Mouse (Mus musculus) kidney, adult 18-20 months (tissue): ENCODE data around the gene Klk11.

Experiments used
- DNase-seq: peaks from one replicate; pipeline ENCODE4 v3.0.0; 2021

Klk11 gene

GRCm38 (mm10) chr7:43774364-43774763, at the start of gene Klk11:
Klk11 (plus strand) TSS chr7:43774604.
- DNase-seq: no peak

- no peak for DNase-seq
Observed at GRCm38 (mm10) chr7:43747788-43748187, 26.6 kb upstream of the Klk11 start.

GRCm38 (mm10) chr7:43752806-43753205, 21.6 kb upstream of the Klk11 start:
- DNase-seq: no peak

DNA sequence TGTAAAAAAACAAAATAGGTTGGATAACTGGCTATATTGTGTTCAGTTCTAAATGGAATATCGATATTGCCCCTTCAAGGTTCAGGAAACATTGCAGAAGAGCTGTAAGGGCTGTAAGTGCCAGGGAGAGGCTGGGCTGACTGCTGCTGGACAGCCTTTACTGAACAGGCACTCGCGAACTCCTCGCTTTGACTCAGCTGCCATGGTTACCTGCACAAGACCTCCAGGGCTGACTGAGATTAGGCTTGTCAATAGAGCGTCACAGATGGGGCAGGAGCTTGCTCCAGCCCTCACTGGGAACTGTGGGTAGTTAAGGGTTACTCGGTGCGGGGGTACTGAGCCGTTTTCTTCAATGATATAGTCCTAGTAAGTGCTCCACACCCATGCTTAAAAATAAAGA, 7.9 kb upstream of the Klk11 start:
- no peak for DNase-seq

GRCm38 (mm10) chr7:43768597-43768996, 5.8 kb upstream of the Klk11 start, which contains the start of gene Klk12:
Klk12 (plus strand) TSS chr7:43768897.
- DNase-seq: no peak

GRCm38 (mm10) chr7:43769636-43770035, 4.8 kb upstream of the Klk11 start:
- DNase-seq: no peak

DNA sequence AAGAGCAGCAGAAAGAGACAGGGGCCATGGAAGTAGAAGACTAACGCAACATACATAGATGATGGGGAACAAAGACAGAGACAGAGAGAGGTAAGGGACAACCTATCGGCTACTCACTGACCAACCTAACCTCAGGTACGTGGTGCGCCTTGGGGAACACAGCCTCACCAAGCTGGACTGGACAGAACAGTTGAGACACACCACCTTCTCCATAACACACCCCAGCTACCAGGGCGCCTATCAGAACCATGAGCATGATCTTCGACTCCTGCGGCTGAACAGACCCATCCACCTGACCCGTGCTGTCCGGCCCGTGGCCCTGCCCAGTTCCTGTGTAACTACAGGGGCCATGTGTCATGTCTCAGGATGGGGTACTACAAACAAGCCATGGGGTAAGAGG, 3.7 kb upstream of the Klk11 start:
- peak; percentile 1 for DNase-seq

DNA sequence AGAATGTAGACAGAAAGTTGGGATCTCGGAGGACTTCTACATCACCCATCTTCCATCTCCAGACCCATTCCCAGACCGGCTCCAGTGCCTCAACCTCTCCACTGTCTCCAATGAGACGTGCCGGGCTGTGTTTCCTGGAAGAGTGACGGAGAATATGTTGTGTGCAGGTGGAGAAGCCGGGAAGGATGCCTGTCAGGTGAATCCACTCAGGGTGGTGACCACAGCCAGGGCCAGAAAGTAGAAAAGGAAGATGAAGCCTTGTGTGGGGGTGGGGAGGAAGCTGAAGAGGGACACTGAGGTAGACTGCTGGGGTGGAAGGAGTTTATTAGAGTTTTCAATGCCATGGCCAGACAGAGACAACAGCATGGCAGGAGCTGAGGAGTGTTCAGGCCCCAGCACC, 2.5 kb upstream of the Klk11 start:
- peak; percentile 1 for DNase-seq

DNA sequence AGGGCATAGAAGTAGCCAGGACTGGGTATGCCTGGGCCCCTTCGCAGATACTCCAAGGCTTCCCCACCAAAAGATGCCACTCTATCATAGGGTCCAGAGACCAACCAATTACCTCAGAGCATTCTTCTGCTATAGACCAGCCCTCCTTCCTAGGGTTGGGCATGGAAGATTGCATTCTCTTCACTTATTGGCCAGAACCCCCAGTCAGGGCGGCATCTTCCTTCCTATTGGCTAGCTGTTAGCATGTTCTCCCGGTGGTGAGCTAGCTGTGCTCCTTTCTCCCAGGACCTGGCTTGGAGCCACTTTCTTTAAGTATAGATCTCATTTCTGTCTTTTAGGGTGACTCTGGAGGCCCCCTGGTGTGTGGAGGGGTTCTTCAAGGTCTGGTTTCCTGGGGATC, 1.5 kb upstream of the Klk11 start:
- peak; percentile 1 for DNase-seq

DNA sequence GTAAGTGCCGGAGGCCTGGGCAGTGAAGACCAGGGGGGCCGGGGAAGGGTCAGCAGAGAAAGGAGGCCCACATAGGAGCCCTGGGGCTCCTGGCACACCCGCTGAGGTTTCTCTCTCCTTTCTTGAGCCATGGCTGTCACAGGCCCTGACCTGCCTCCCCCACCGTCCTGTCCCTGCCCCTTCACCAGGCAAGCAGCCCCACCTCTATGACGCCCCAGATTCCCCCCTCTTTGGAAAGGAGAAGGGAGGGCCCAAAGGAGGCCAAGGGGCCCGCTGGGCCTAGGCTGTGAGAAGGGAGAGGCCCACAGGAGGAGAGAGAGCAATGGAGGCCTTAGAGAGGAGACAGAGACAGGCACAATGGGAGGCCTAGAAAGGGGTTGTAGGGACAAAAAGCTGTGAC, 398 bp downstream of the Klk11 start:
- peak; percentile 1 for DNase-seq

DNA sequence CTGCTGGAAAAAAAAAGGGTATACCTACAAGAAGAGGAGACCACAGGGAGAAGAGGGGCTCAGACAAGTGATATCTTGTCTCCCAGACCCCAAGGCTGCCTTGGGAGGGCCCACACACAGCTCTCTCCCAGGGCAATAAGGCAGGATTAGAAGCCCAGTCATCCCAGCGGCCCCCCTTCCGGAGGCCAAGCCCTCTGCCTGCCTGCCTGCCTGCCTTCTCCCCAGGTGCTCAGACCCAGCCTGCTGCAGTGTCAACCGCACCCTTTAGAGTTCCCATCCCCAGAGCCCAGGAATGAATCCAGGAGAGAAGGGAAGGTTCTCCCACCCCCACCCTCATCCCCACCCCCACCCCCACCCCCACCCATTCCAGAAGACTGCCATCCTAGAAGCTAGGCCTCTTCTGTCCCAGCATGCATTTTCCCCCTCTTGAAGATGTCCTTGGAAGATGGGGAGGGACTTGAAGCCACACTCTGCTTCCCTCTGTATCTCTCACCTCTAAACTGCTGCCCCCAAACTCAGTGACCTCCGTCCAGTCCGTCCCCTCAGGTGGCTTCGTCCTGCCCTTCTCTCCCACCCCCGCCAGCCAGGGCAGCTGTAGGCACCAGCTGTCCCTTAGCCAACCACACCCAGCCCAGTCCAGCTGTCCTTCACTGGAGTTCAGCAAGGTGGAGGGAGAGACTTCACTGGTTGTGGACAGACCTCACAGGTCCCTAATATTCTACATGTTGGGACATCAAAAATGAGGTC, 1.1 kb downstream of the Klk11 start:
- DNase-seq: no peak

GRCm38 (mm10) chr7:43776506-43776905, 2.1 kb downstream of the Klk11 start:
- no peak for DNase-seq

DNA sequence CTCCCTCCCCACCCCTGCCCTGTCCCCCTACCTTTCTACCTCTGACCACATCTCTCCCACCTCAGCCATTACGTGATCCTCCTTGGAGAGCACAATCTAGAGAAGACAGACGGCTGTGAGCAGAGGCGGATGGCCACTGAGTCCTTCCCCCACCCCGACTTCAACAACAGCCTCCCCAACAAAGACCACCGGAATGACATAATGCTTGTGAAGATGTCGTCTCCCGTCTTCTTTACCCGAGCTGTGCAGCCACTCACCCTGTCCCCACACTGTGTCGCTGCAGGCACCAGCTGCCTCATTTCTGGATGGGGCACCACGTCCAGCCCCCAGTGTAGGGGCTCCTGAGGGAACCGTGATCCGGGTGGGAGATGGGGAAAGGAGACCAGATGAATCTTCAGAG, 3.0 kb downstream of the Klk11 start:
- DNase-seq: no peak

DNA sequence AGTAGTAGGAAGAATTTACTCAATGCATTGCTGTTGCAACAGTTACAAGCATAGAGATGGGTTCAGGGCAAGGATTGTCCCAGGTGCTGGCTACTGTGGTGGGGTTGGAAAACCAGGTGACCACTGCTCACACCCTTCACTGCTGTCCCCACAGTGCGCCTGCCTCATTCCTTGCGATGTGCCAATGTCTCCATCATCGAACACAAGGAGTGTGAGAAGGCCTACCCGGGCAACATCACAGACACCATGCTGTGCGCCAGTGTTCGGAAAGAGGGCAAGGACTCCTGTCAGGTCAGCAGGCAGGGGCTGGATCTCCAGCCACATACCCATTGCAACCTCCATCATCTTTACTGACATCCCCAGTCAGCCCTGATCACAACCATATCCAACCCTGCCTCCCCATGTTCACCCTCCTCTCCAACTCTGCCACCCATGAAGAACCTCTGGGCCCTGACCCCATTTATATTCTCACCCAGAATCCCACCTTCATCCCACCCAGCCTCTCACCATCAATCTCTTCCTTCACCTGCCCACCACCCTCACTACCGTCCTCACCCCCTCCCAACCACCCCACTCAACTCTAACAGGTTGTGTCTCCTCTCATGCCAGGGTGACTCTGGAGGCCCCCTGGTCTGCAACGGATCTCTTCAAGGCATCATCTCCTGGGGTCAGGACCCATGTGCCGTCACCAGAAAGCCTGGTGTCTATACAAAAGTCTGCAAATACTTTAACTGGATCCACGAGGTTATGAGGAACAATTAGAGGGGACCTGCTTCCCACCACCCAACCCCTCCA, 4.0 kb downstream of the Klk11 start:
- DNase-seq: no peak

- no peak for DNase-seq
Observed at GRCm38 (mm10) chr7:43780241-43780640, 5.8 kb downstream of the Klk11 start.

- no peak for DNase-seq
Observed at GRCm38 (mm10) chr7:43780746-43781145, 6.3 kb downstream of the Klk11 start, which contains the start of gene Klk10. Klk10 (plus strand) TSS chr7:43781035.

DNA sequence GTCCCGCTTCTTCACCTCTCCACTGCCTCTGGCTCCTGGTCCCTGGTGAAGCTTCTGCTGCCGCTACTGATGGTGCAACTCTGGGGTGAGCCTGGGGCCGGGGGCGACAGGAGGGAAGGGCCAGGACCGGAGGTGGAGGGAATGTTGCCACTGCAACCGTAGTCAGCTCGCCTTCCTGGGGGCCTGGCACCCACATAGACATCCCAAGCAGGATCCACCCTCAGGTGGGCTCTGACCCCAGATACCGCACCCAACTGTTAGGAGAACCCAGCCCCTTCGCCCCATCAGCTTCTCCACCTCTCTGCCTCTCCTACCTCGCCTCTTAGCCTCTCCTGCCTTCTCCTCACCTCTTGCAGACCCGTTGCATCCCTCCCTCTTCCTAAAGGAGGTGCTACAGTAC, 7.1 kb downstream of the Klk11 start:
- DNase-seq: no peak

DNA sequence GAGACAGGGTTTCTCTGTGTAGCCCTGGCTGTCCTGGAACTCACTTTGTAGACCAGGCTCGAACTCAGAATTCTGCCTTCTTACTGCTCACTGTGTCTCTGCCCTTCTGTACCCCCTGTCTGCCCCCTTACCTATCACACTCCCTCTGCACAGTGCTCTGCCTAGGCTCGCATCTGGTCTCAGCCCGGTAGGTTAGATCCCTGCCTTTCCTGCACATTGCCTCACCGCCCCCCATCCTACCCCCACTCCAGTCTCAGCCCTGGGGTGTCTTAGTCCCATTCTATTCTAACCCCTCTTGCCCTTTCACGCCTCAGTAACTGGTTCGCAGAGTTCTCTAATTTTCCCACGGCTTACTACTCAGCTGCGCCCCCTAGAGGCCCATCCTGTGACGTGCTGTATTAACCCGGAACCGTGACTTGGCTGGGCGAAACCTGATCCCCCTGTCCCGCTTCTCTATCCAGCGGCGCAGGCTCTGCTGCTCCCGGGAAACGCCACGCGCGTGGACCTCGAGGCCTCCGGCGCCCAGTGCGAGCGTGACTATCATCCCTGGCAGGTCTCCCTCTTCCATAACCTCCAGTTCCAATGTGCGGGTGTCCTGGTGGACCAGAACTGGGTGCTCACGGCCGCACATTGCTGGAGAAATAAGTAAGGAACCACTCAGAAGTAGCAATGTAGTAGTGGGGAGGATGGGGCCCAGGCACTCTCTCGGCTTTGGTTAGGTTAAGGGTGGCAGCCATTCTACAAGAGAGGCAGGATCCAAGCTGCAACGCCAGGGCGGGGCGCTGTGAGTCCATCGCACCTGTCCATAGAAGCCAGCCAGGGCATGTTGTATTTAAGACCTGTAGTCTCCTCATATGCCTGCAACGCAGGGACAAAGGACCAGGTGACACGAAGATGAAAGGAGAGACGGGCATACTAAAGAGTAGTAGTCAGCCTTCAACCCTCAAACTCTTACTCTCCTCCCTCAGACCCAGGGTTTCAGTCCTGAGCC, 8.2 kb downstream of the Klk11 start:
- peak; percentile 78 for DNase-seq

- DNase-seq: no peak
Observed at GRCm38 (mm10) chr7:43785286-43785685, 10.9 kb downstream of the Klk11 start.

DNA sequence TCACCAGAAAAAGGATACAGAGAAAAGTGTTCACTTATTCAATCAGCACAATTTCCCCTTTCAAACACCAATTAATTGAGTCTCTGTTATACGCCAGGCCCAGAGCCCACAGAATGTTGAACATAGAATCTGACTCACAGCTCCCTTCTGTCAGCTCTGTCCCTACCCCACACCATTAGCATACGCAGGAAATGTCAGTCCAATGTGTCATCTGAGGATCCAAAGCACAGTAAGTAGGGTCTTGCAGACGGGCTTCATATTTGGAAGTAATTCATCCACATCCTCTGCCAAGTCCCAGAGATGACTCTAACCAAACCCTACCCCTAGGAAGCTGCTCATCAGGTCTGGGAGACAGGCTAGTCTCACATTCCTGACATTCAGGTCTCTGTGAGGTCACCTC, 13.7 kb downstream of the Klk11 start:
- no peak for DNase-seq

GRCm38 (mm10) chr7:43789295-43789694, 14.9 kb downstream of the Klk11 start:
- no peak for DNase-seq

- no peak for DNase-seq
Observed at GRCm38 (mm10) chr7:43791591-43791990, 17.2 kb downstream of the Klk11 start, which contains the start of gene Klk9. Klk9 (plus strand) TSS chr7:43791891.

- no peak for DNase-seq
Observed at GRCm38 (mm10) chr7:43796355-43796754, 22.0 kb downstream of the Klk11 start.
